Mouse (Mus musculus) kidney, embryonic 14.5 days (tissue): ENCODE measurements around the gene Fam71a. TPM values are rescaled to one million over a fixed set of nuclear protein-coding genes. Genes with fewer than 3 reads are reported as not detected.
A peak's percentile ranks its signal among the peaks of the same experiment; 100 is the strongest.

Experiments used
- ATAC-seq: fragments of 200-750 bp; cut with Nextera tagmentation; 2 replicates; pipeline ENCODE4 v1.8.0; 2017; ENCODE audit warnings: moderate number of reproducible peaks, mild to moderate bottlenecking, moderate TSS enrichment, moderate library complexity; ENCODE audit not compliant: low FRiP score, low TSS enrichment
- H3K27ac ChIP-seq: fragments of 300-500 bp; sonication (generic); 2 replicates; pipeline ENCODE4 v1.5.1; 2014; ENCODE audit warnings: low read depth, mild to moderate bottlenecking, low read length, moderate library complexity, mixed read lengths
- H3K27me3 ChIP-seq: fragments of 300-500 bp; sonication (generic); 2 replicates; pipeline ENCODE4 v1.6.1; 2014; ENCODE audit warnings: mild to moderate bottlenecking, low read length; ENCODE audit not compliant: control insufficient read depth, insufficient read depth
- H3K36me3 ChIP-seq: fragments of 300-500 bp; sonication (generic); 2 replicates; pipeline ENCODE4 v1.6.1; 2014; ENCODE audit warnings: low read length, mixed read lengths; ENCODE audit not compliant: control insufficient read depth, insufficient read depth
- H3K4me1 ChIP-seq: fragments of 300-500 bp; sonication (generic); 2 replicates; pipeline ENCODE4 v1.6.1; 2014; ENCODE audit warnings: low read length, mixed read lengths; ENCODE audit not compliant: control insufficient read depth, insufficient read depth
- H3K4me2 ChIP-seq: fragments of 300-500 bp; sonication (generic); replicated peaks from 2 replicates; pipeline ENCODE4 v1.6.1; 2014; ENCODE audit warnings: low read depth, mild to moderate bottlenecking, low read length
- H3K4me3 ChIP-seq: fragments of 300-500 bp; sonication (generic); 2 replicates; pipeline ENCODE4 v1.5.1; 2014; ENCODE audit warnings: mild to moderate bottlenecking, low read length
- H3K9ac ChIP-seq: fragments of 300-500 bp; sonication (generic); 2 replicates; pipeline ENCODE4 v1.6.1; 2014; ENCODE audit warnings: low read depth, mild to moderate bottlenecking, low read length, moderate library complexity
- H3K9me3 ChIP-seq: fragments of 300-500 bp; sonication (generic); 2 replicates; pipeline ENCODE4 v1.6.1; 2016; ENCODE audit warnings: low read length; ENCODE audit not compliant: control insufficient read depth
- WGBS: fragments of 180-500 bp; shearing (Covaris S2); extraction: QIAGEN DNeasy Blood & Tissue Kit; methylation state at CpG from one replicate; pipeline ENCODE4 v1.1.7; 2014; 5-methylcytosine and 5-hydroxymethylcytosine counted together
- polyA plus RNA-seq: library from polyadenylated mRNA; unstranded; fragments of >200 nt; fragmentation: Nextera tagmentation; extraction: Ambion mirVana; gene quantifications from 2 replicates; pipeline ENCODE4 v1.2.1, GENCODE M21; 2014

Fam71a gene
- polyA plus RNA-seq, 1 experiment from 2014 or later = not detected

GRCm38 (mm10) chr1:191135406-191135805 lies 29.2 kb downstream of the Fam71a start:
- no peaks in the 10 kb centered on the region for H3K4me1 ChIP-seq
- no peak overlapping the region for H3K4me3 ChIP-seq
- H3K4me2 ChIP-seq = no peak overlapping the region
- H3K27ac ChIP-seq = no peak overlapping the region
- no peaks in the 10 kb centered on the region for H3K9me3 ChIP-seq
- no peak for ATAC-seq
- H3K27me3 ChIP-seq = no peaks in the 10 kb centered on the region
- 48% methylated on average over 4 of the region's 4 CpGs for WGBS
- no peak overlapping the region for H3K9ac ChIP-seq
- no peaks in the 10 kb centered on the region for H3K36me3 ChIP-seq

- Histone ChIP-seq H3K9ac (no peak overlapping the region), H3K4me1 (no peaks in the 10 kb centered on the region), H3K4me2 (no peak overlapping the region), H3K36me3 (no peaks in the 10 kb centered on the region), H3K27ac (no peak overlapping the region), H3K4me3 (no peak overlapping the region), H3K27me3 (no peaks in the 10 kb centered on the region), H3K9me3 (peaks cover 8% of the 10 kb centered on the region; the same call in 1 of the 2 replicates)
- WGBS = 53% methylated on average over 5 of the region's 5 CpGs
- no peak for ATAC-seq
Measured at GRCm38 (mm10) chr1:191132934-191133333, 31.7 kb downstream of the Fam71a start.

- ATAC-seq = no peak
- Histone ChIP-seq H3K4me3 (no peak overlapping the region), H3K27ac (no peak overlapping the region), H3K4me2 (no peak overlapping the region), H3K4me1 (no peaks in the 10 kb centered on the region), H3K9ac (no peak overlapping the region), H3K36me3 (no peaks in the 10 kb centered on the region), H3K27me3 (no peaks in the 10 kb centered on the region), H3K9me3 (peaks cover 8% of the 10 kb centered on the region; the same call in 1 of the 2 replicates)
- 68% methylated on average over 5 of the region's 5 CpGs for WGBS
Measured at GRCm38 (mm10) chr1:191132240-191132639, 32.4 kb downstream of the Fam71a start.

- no peak for ATAC-seq
- H3K27me3 ChIP-seq = no peaks in the 10 kb centered on the region
Measured at GRCm38 (mm10) chr1:191131692-191132091, 32.9 kb downstream of the Fam71a start.

GRCm38 (mm10) chr1:191125811-191126638 lies 38.6 kb downstream of the Fam71a start:
- Histone ChIP-seq H3K4me1 (no peaks in the 10 kb centered on the region), H3K9me3 (peaks cover 8% of the 10 kb centered on the region; the same call in 1 of the 2 replicates), H3K27me3 (no peaks in the 10 kb centered on the region), H3K4me2 (peak overlapping the region; percentile 48), H3K36me3 (no peaks in the 10 kb centered on the region), H3K27ac (no peak overlapping the region), H3K4me3 (peak overlapping the region; percentile 24; the same call in 1 of the 2 replicates), H3K9ac (no peak overlapping the region)
- 14% methylated on average over 38 of the region's 38 CpGs for WGBS
- ATAC-seq = peak; percentile 88

More at GRCm38 (mm10) chr1:191131692-191132091, 32.9 kb downstream of the Fam71a start:
- Histone ChIP-seq H3K36me3 (no peaks in the 10 kb centered on the region), H3K4me1 (no peaks in the 10 kb centered on the region), H3K27ac (no peak overlapping the region), H3K9ac (no peak overlapping the region), H3K9me3 (peaks cover 8% of the 10 kb centered on the region; the same call in 1 of the 2 replicates), H3K4me2 (no peak overlapping the region), H3K4me3 (no peak overlapping the region)
- WGBS = 91% methylated on average over 2 of the region's 2 CpGs

- no peaks in the 10 kb centered on the region for H3K27me3 ChIP-seq
- H3K9me3 ChIP-seq = peaks cover under 1% of the 10 kb centered on the region; the same call in 1 of the 2 replicates
- H3K27ac ChIP-seq = no peak overlapping the region
- no peaks in the 10 kb centered on the region for H3K4me1 ChIP-seq
- no peak overlapping the region for H3K4me3 ChIP-seq
- ATAC-seq = no peak
- no peaks in the 10 kb centered on the region for H3K36me3 ChIP-seq
- no peak overlapping the region for H3K9ac ChIP-seq
- WGBS = 72% methylated on average over 4 of the region's 4 CpGs
- no peak overlapping the region for H3K4me2 ChIP-seq
Measured at GRCm38 (mm10) chr1:191124288-191124687, 40.3 kb downstream of the Fam71a start.

- 77% methylated on average over 2 of the region's 2 CpGs for WGBS
- H3K27ac ChIP-seq = no peak overlapping the region
- ATAC-seq = no peak
- H3K4me1 ChIP-seq = no peaks in the 10 kb centered on the region
- no peak overlapping the region for H3K4me3 ChIP-seq
- H3K4me2 ChIP-seq = no peak overlapping the region
- H3K9ac ChIP-seq = no peak overlapping the region
- no peaks in the 10 kb centered on the region for H3K36me3 ChIP-seq
- H3K9me3 ChIP-seq = no peaks in the 10 kb centered on the region
- no peaks in the 10 kb centered on the region for H3K27me3 ChIP-seq
Measured at GRCm38 (mm10) chr1:191123696-191124095, 40.9 kb downstream of the Fam71a start.

GRCm38 (mm10) chr1:191122744-191123143 lies 41.9 kb downstream of the Fam71a start:
- Histone ChIP-seq H3K9me3 (no peaks in the 10 kb centered on the region), H3K9ac (no peak overlapping the region), H3K27ac (no peak overlapping the region), H3K4me2 (no peak overlapping the region), H3K4me1 (no peaks in the 10 kb centered on the region), H3K36me3 (no peaks in the 10 kb centered on the region), H3K4me3 (no peak overlapping the region), H3K27me3 (no peaks in the 10 kb centered on the region)
- no peak for ATAC-seq
- whole genome bisulfite sequencing = 72% methylated on average over 3 of the region's 3 CpGs

GRCm38 (mm10) chr1:191115514-191116238 lies 48.9 kb downstream of the Fam71a start:
- no peak overlapping the region for H3K27ac ChIP-seq
- peaks cover 10% of the 10 kb centered on the region; the same call in 1 of the 2 replicates for H3K4me1 ChIP-seq
- H3K9ac ChIP-seq = no peak overlapping the region
- no peaks in the 10 kb centered on the region for H3K9me3 ChIP-seq
- WGBS = 87% methylated on average over 11 of the region's 11 CpGs
- no peaks in the 10 kb centered on the region for H3K27me3 ChIP-seq
- H3K4me3 ChIP-seq = no peak overlapping the region
- ATAC-seq = no peak
- no peak overlapping the region for H3K4me2 ChIP-seq
- H3K36me3 ChIP-seq = no peaks in the 10 kb centered on the region
